Mouse (Mus musculus) lung, postnatal 25 days (tissue): ENCODE data around the gene Atp6v0a1.
A peak's percentile ranks its signal among the peaks of the same experiment; 100 is the strongest.
"Not testable (repeated sequence)": the region's sequence is repeated elsewhere in the genome, so short reads cannot be mapped to it uniquely, and the experiment has no call there.

ENCODE experiments used
- DNase-seq: peaks from one replicate; pipeline ENCODE4 v3.0.0; 2022; ENCODE audit warnings: low spot score

Gene Atp6v0a1

GRCm38 (mm10) chr11:100981236-100981635 lies 28.0 kb upstream of the Atp6v0a1 start:
- no peak for DNase-seq

- DNase-seq, result no peak
These were observed 27.2 kb upstream of the Atp6v0a1 start for GRCm38 (mm10) chr11:100982087-100982486.

GRCm38 (mm10) chr11:100983125-100983777 lies 26.0 kb upstream of the Atp6v0a1 start:
- peak; percentile 83 for DNase-seq

- DNase-seq, result no peak
These were observed 25.5 kb upstream of the Atp6v0a1 start for GRCm38 (mm10) chr11:100983778-100984131.

- no peak for DNase-seq
These were observed 23.6 kb upstream of the Atp6v0a1 start for GRCm38 (mm10) chr11:100985607-100986006.

GRCm38 (mm10) chr11:100988674-100989073 lies 20.6 kb upstream of the Atp6v0a1 start:
- no peak for DNase-seq

GRCm38 (mm10) chr11:100989666-100990065 lies 19.6 kb upstream of the Atp6v0a1 start:
- no peak for DNase-seq

GRCm38 (mm10) chr11:100991027-100991534 lies 18.2 kb upstream of the Atp6v0a1 start:
- DNase-seq, result no peak

GRCm38 (mm10) chr11:100993437-100993836 lies 15.8 kb upstream of the Atp6v0a1 start:
- DNase-seq, result no peak

- no peak for DNase-seq
These were observed 15.0 kb upstream of the Atp6v0a1 start for GRCm38 (mm10) chr11:100994233-100994632.

- peak; percentile 14 for DNase-seq
These were observed 14.6 kb upstream of the Atp6v0a1 start for GRCm38 (mm10) chr11:100994655-100995054.

- DNase-seq, result no peak
These were observed 12.8 kb upstream of the Atp6v0a1 start for GRCm38 (mm10) chr11:100996501-100996900.

GRCm38 (mm10) chr11:100998836-100999235 lies 10.4 kb upstream of the Atp6v0a1 start:
- no peak for DNase-seq

- no peak for DNase-seq
These were observed 10.0 kb upstream of the Atp6v0a1 start for GRCm38 (mm10) chr11:100999254-100999653.

GRCm38 (mm10) chr11:101001875-101002552 lies 7.2 kb upstream of the Atp6v0a1 start:
- not testable (repeated sequence) for DNase-seq

GRCm38 (mm10) chr11:101003025-101003685 lies 6.1 kb upstream of the Atp6v0a1 start:
- peak; percentile 82 for DNase-seq

- peak; percentile 93 for DNase-seq
These were observed 826 bp upstream of the Atp6v0a1 start for GRCm38 (mm10) chr11:101008206-101009045.

- DNase-seq, result peak; percentile 9
These were observed 884 bp downstream of the Atp6v0a1 start for GRCm38 (mm10) chr11:101009888-101010784.

- DNase-seq, result no peak
These were observed 2.4 kb downstream of the Atp6v0a1 start for GRCm38 (mm10) chr11:101011641-101012040.

GRCm38 (mm10) chr11:101023371-101023770 lies 14.1 kb downstream of the Atp6v0a1 start:
- DNase-seq, result no peak

- DNase-seq, result no peak
These were observed 14.7 kb downstream of the Atp6v0a1 start for GRCm38 (mm10) chr11:101024001-101024400.
